Mouse (Mus musculus) embryonic fibroblast, embryonic 13.5 days (primary cell): ENCODE measurements around the gene Fam53b.

ENCODE experiments used
- CTCF ChIP-seq: IDR thresholded peaks from 2 replicates; pipeline ENCODE4 v1.5.1; 2011; ENCODE audit warnings: mild to moderate bottlenecking, control low read depth, low read length, moderate library complexity, borderline replicate concordance; ENCODE audit not compliant: insufficient read depth
- POLR2A ChIP-seq: IDR thresholded peaks from 2 replicates; pipeline ENCODE4 v1.6.1; 2011; ENCODE audit warnings: low read depth, mild to moderate bottlenecking, control low read depth, low read length, moderate library complexity

DNA sequence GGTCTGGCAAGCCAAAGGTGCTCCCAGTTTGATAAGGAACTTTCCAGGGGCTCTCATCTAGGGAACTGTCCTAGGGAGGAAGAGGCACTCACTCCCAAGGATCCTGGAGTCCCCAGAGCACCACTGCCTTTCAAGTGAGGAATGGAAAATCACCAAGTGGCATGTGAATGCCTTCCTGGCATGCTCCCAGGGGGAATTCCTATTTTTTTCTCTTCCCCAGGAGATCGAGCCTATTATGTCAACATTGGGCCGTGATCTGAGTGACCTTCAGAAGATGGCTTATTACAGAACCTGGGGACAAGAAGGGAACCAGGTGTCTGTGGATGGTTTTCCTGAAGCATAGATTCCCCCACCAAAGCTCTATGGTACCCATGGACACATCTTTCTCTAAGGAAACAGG is 62.0 kb downstream of the Fam53b start:
- TF ChIP-seq CTCF: no peak
- no peak for TF ChIP-seq POLR2A
